Mouse (Mus musculus): Measurements from ENCODE around the gene Lrrk1. TPM values are rescaled to one million over a fixed set of nuclear protein-coding genes. Genes with fewer than 3 reads are reported as not detected.
A peak's percentile ranks its signal among the peaks of the same experiment; 100 is the strongest.

Gene Lrrk1
- polyA plus RNA-seq, 1 experiment from 2014 or later: 3.6 TPM

- Histone ChIP-seq H3K36me3 (ENCODE audit: control insufficient read depth, insufficient read depth, low read length) (no peaks in the 10 kb centered on the region), H3K9me3 (ENCODE audit: control insufficient read depth, low read length) (no peaks in the 10 kb centered on the region), H3K4me3 (replicated peaks; ENCODE audit: low read depth, low read length) (no peak overlapping the region), H3K9ac (replicated peaks; ENCODE audit: low read length) (no peak overlapping the region), H3K27me3 (ENCODE audit: control insufficient read depth, insufficient read depth, low read length) (no peaks in the 10 kb centered on the region), H3K4me2 (ENCODE audit: low read length) (no peak overlapping the region), H3K4me1 (ENCODE audit: control insufficient read depth, insufficient read depth, low read length) (no peaks in the 10 kb centered on the region), H3K27ac (replicated peaks; ENCODE audit: low read depth, low read length) (no peak overlapping the region)
- WGBS: 64% methylated on average over 6 of the region's 6 CpGs
- ATAC-seq (ENCODE audit: low FRiP score, low TSS enrichment) (no peak), DNase-seq (peak; percentile 69)
Measured at GRCm38 (mm10) chr7:66409433-66409832, 21.3 kb upstream of the Lrrk1 start.

GRCm38 (mm10) chr7:66406971-66407370, 18.8 kb upstream of the Lrrk1 start:
- Histone ChIP-seq H3K4me1 (ENCODE audit: control insufficient read depth, insufficient read depth, low read length) (no peaks in the 10 kb centered on the region), H3K9ac (replicated peaks; ENCODE audit: low read length) (no peak overlapping the region), H3K27me3 (ENCODE audit: control insufficient read depth, insufficient read depth, low read length) (no peaks in the 10 kb centered on the region), H3K9me3 (ENCODE audit: control insufficient read depth, low read length) (no peaks in the 10 kb centered on the region), H3K36me3 (ENCODE audit: control insufficient read depth, insufficient read depth, low read length) (no peaks in the 10 kb centered on the region), H3K4me3 (replicated peaks; ENCODE audit: low read depth, low read length) (no peak overlapping the region), H3K27ac (replicated peaks; ENCODE audit: low read depth, low read length) (no peak overlapping the region), H3K4me2 (ENCODE audit: low read length) (no peak overlapping the region)
- WGBS: 77% methylated on average over 8 of the region's 8 CpGs
- ATAC-seq (ENCODE audit: low FRiP score, low TSS enrichment) (no peak), DNase-seq (no peak)

GRCm38 (mm10) chr7:66405951-66406721, 18.0 kb upstream of the Lrrk1 start:
- H3K4me1 ChIP-seq (ENCODE audit: control insufficient read depth, insufficient read depth, low read length): no peaks in the 10 kb centered on the region
- no peak overlapping the region for H3K9ac ChIP-seq (replicated peaks; ENCODE audit: low read length)
- no peaks in the 10 kb centered on the region for H3K36me3 ChIP-seq (ENCODE audit: control insufficient read depth, insufficient read depth, low read length)
- 63% methylated on average over 13 of the region's 13 CpGs for WGBS
- no peak overlapping the region for H3K4me2 ChIP-seq (ENCODE audit: low read length)
- DNase-seq (no peak), ATAC-seq (ENCODE audit: low FRiP score, low TSS enrichment) (no peak)
- no peak overlapping the region for H3K4me3 ChIP-seq (replicated peaks; ENCODE audit: low read depth, low read length)
- H3K27ac ChIP-seq (replicated peaks; ENCODE audit: low read depth, low read length): no peak overlapping the region
- no peaks in the 10 kb centered on the region for H3K27me3 ChIP-seq (ENCODE audit: control insufficient read depth, insufficient read depth, low read length)
- H3K9me3 ChIP-seq (ENCODE audit: control insufficient read depth, low read length): no peaks in the 10 kb centered on the region

- DNase-seq (no peak), ATAC-seq (ENCODE audit: low FRiP score, low TSS enrichment) (no peak)
- H3K27ac ChIP-seq (replicated peaks; ENCODE audit: low read depth, low read length): no peak overlapping the region
- no peak overlapping the region for H3K4me2 ChIP-seq (ENCODE audit: low read length)
- no peaks in the 10 kb centered on the region for H3K36me3 ChIP-seq (ENCODE audit: control insufficient read depth, insufficient read depth, low read length)
- no peak overlapping the region for H3K9ac ChIP-seq (replicated peaks; ENCODE audit: low read length)
- H3K27me3 ChIP-seq (ENCODE audit: control insufficient read depth, insufficient read depth, low read length): no peaks in the 10 kb centered on the region
- H3K4me1 ChIP-seq (ENCODE audit: control insufficient read depth, insufficient read depth, low read length): no peaks in the 10 kb centered on the region
- 65% methylated on average over 11 of the region's 11 CpGs for WGBS
- H3K9me3 ChIP-seq (ENCODE audit: control insufficient read depth, low read length): no peaks in the 10 kb centered on the region
- no peak overlapping the region for H3K4me3 ChIP-seq (replicated peaks; ENCODE audit: low read depth, low read length)
Measured at GRCm38 (mm10) chr7:66405541-66405940, 17.4 kb upstream of the Lrrk1 start.

- H3K9ac ChIP-seq (replicated peaks; ENCODE audit: low read length): no peak overlapping the region
- no peak overlapping the region for H3K4me2 ChIP-seq (ENCODE audit: low read length)
- ATAC-seq (ENCODE audit: low FRiP score, low TSS enrichment): no peak
- DNase-seq: no peak
- no peak overlapping the region for H3K27ac ChIP-seq (replicated peaks; ENCODE audit: low read depth, low read length)
- no peaks in the 10 kb centered on the region for H3K27me3 ChIP-seq (ENCODE audit: control insufficient read depth, insufficient read depth, low read length)
- no peaks in the 10 kb centered on the region for H3K36me3 ChIP-seq (ENCODE audit: control insufficient read depth, insufficient read depth, low read length)
- H3K4me3 ChIP-seq (replicated peaks; ENCODE audit: low read depth, low read length): no peak overlapping the region
- no peaks in the 10 kb centered on the region for H3K4me1 ChIP-seq (ENCODE audit: control insufficient read depth, insufficient read depth, low read length)
- WGBS: 77% methylated on average over 4 of the region's 4 CpGs
- H3K9me3 ChIP-seq (ENCODE audit: control insufficient read depth, low read length): no peaks in the 10 kb centered on the region
Measured at GRCm38 (mm10) chr7:66404802-66405201, 16.7 kb upstream of the Lrrk1 start.

GRCm38 (mm10) chr7:66404141-66404540, 16.0 kb upstream of the Lrrk1 start:
- DNase-seq: no peak

GRCm38 (mm10) chr7:66402876-66403275, 14.7 kb upstream of the Lrrk1 start:
- H3K27ac ChIP-seq (replicated peaks; ENCODE audit: low read depth, low read length): no peak overlapping the region
- no peak for ATAC-seq (ENCODE audit: low FRiP score, low TSS enrichment)
- H3K4me1 ChIP-seq (ENCODE audit: control insufficient read depth, insufficient read depth, low read length): no peaks in the 10 kb centered on the region
- H3K36me3 ChIP-seq (ENCODE audit: control insufficient read depth, insufficient read depth, low read length): no peaks in the 10 kb centered on the region
- no peaks in the 10 kb centered on the region for H3K9me3 ChIP-seq (ENCODE audit: control insufficient read depth, low read length)
- no peak for DNase-seq
- H3K9ac ChIP-seq (replicated peaks; ENCODE audit: low read length): no peak overlapping the region
- 88% methylated on average over 5 of the region's 5 CpGs for WGBS
- no peak overlapping the region for H3K4me2 ChIP-seq (ENCODE audit: low read length)
- H3K27me3 ChIP-seq (ENCODE audit: control insufficient read depth, insufficient read depth, low read length): no peaks in the 10 kb centered on the region
- H3K4me3 ChIP-seq (replicated peaks; ENCODE audit: low read depth, low read length): no peak overlapping the region

More at GRCm38 (mm10) chr7:66404141-66404540, 16.0 kb upstream of the Lrrk1 start:
- H3K9me3 ChIP-seq (ENCODE audit: control insufficient read depth, low read length): no peaks in the 10 kb centered on the region
- no peak overlapping the region for H3K4me3 ChIP-seq (replicated peaks; ENCODE audit: low read depth, low read length)
- no peak overlapping the region for H3K9ac ChIP-seq (replicated peaks; ENCODE audit: low read length)
- H3K4me1 ChIP-seq (ENCODE audit: control insufficient read depth, insufficient read depth, low read length): no peaks in the 10 kb centered on the region
- ATAC-seq (ENCODE audit: low FRiP score, low TSS enrichment): no peak
- WGBS: 84% methylated on average over 10 of the region's 10 CpGs
- H3K27me3 ChIP-seq (ENCODE audit: control insufficient read depth, insufficient read depth, low read length): no peaks in the 10 kb centered on the region
- H3K27ac ChIP-seq (replicated peaks; ENCODE audit: low read depth, low read length): no peak overlapping the region
- no peak overlapping the region for H3K4me2 ChIP-seq (ENCODE audit: low read length)
- no peaks in the 10 kb centered on the region for H3K36me3 ChIP-seq (ENCODE audit: control insufficient read depth, insufficient read depth, low read length)

- H3K4me2 ChIP-seq (ENCODE audit: low read length): no peak overlapping the region
- no peaks in the 10 kb centered on the region for H3K27me3 ChIP-seq (ENCODE audit: control insufficient read depth, insufficient read depth, low read length)
- H3K9ac ChIP-seq (replicated peaks; ENCODE audit: low read length): no peak overlapping the region
- WGBS: 51% methylated on average over 8 of the region's 8 CpGs
- no peaks in the 10 kb centered on the region for H3K4me1 ChIP-seq (ENCODE audit: control insufficient read depth, insufficient read depth, low read length)
- no peak overlapping the region for H3K4me3 ChIP-seq (replicated peaks; ENCODE audit: low read depth, low read length)
- no peak overlapping the region for H3K27ac ChIP-seq (replicated peaks; ENCODE audit: low read depth, low read length)
- H3K36me3 ChIP-seq (ENCODE audit: control insufficient read depth, insufficient read depth, low read length): no peaks in the 10 kb centered on the region
- DNase-seq: no peak
- no peaks in the 10 kb centered on the region for H3K9me3 ChIP-seq (ENCODE audit: control insufficient read depth, low read length)
- ATAC-seq (ENCODE audit: low FRiP score, low TSS enrichment): no peak
Measured at GRCm38 (mm10) chr7:66401605-66402004, 13.5 kb upstream of the Lrrk1 start.

GRCm38 (mm10) chr7:66397288-66397687, 9.1 kb upstream of the Lrrk1 start:
- no peaks in the 10 kb centered on the region for H3K9me3 ChIP-seq (ENCODE audit: control insufficient read depth, low read length)
- H3K36me3 ChIP-seq (ENCODE audit: control insufficient read depth, insufficient read depth, low read length): no peaks in the 10 kb centered on the region
- no peak overlapping the region for H3K27ac ChIP-seq (replicated peaks; ENCODE audit: low read depth, low read length)
- no peaks in the 10 kb centered on the region for H3K27me3 ChIP-seq (ENCODE audit: control insufficient read depth, insufficient read depth, low read length)
- no peak overlapping the region for H3K4me2 ChIP-seq (ENCODE audit: low read length)
- WGBS: 8% methylated on average over 3 of the region's 3 CpGs
- no peak overlapping the region for H3K9ac ChIP-seq (replicated peaks; ENCODE audit: low read length)
- DNase-seq (no peak), ATAC-seq (ENCODE audit: low FRiP score, low TSS enrichment) (no peak)
- no peak overlapping the region for H3K4me3 ChIP-seq (replicated peaks; ENCODE audit: low read depth, low read length)
- H3K4me1 ChIP-seq (ENCODE audit: control insufficient read depth, insufficient read depth, low read length): no peaks in the 10 kb centered on the region

Measured in midbrain, embryonic 14.5 days (tissue).